Mouse (Mus musculus) limb, embryonic 11.5 days (tissue): ENCODE results near the gene Adgrv1. TPM values are rescaled to one million over a fixed set of nuclear protein-coding genes. Genes with fewer than 3 reads are reported as not detected.
A peak's percentile ranks its signal among the peaks of the same experiment; 100 is the strongest.

Experiments
- ATAC-seq: fragments of 200-750 bp; cut with Nextera tagmentation; 2 replicates; pipeline ENCODE4 v1.8.0; 2017; ENCODE audit warnings: low read depth; ENCODE audit not compliant: insufficient number of reproducible peaks, low FRiP score, low TSS enrichment
- DNase-seq: peaks from one replicate; pipeline ENCODE4 v3.0.0-alpha.2; 2015; ENCODE audit warnings: low spot score
- H3K27ac ChIP-seq: fragments of 300-500 bp; sonication (generic); replicated peaks from 2 replicates; pipeline ENCODE4 v1.5.1; 2014; ENCODE audit warnings: low read depth, mild to moderate bottlenecking, low read length
- H3K27me3 ChIP-seq: fragments of 300-500 bp; sonication (generic); 2 replicates; pipeline ENCODE4 v1.6.1; 2014; ENCODE audit warnings: mild to moderate bottlenecking, low read length, mixed read lengths; ENCODE audit not compliant: control insufficient read depth, insufficient read depth
- H3K36me3 ChIP-seq: fragments of 300-500 bp; sonication (generic); 2 replicates; pipeline ENCODE4 v1.6.1; 2014; ENCODE audit warnings: mild to moderate bottlenecking, low read length, moderate library complexity, mixed read lengths; ENCODE audit not compliant: control insufficient read depth, insufficient read depth
- H3K4me1 ChIP-seq: fragments of 300-500 bp; sonication (generic); 2 replicates; pipeline ENCODE4 v1.6.1; 2014; ENCODE audit warnings: low read length, mixed read lengths; ENCODE audit not compliant: control insufficient read depth, insufficient read depth
- H3K4me2 ChIP-seq: fragments of 300-500 bp; sonication (generic); 2 replicates; pipeline ENCODE4 v1.6.1; 2014; ENCODE audit warnings: low read depth, mild to moderate bottlenecking, moderate library complexity; ENCODE audit not compliant: severe bottlenecking
- H3K4me3 ChIP-seq: fragments of 300-500 bp; sonication (generic); 2 replicates; pipeline ENCODE4 v1.5.1; 2014; ENCODE audit warnings: low read depth, low read length
- H3K9ac ChIP-seq: fragments of 300-500 bp; sonication (generic); 2 replicates; pipeline ENCODE4 v1.6.1; 2014; ENCODE audit warnings: mild to moderate bottlenecking, low read length
- H3K9me3 ChIP-seq: fragments of 300-500 bp; sonication (generic); 2 replicates; pipeline ENCODE4 v1.6.1; 2016; ENCODE audit warnings: low read length; ENCODE audit not compliant: control insufficient read depth
- WGBS: fragments of 180-500 bp; shearing (Covaris S2); extraction: QIAGEN DNeasy Blood & Tissue Kit; methylation state at CpG from one replicate; pipeline ENCODE4 v1.1.7; 2014; 5-methylcytosine and 5-hydroxymethylcytosine counted together
- polyA plus RNA-seq: library from polyadenylated mRNA; unstranded; fragments of >200 nt; fragmentation: Nextera tagmentation; extraction: Ambion mirVana; gene quantifications from 2 replicates; pipeline ENCODE4 v1.2.1, GENCODE M21; 2014

Adgrv1 gene
- polyA plus RNA-seq, 1 experiment from 2014 or later, result 1.7 TPM

DNA sequence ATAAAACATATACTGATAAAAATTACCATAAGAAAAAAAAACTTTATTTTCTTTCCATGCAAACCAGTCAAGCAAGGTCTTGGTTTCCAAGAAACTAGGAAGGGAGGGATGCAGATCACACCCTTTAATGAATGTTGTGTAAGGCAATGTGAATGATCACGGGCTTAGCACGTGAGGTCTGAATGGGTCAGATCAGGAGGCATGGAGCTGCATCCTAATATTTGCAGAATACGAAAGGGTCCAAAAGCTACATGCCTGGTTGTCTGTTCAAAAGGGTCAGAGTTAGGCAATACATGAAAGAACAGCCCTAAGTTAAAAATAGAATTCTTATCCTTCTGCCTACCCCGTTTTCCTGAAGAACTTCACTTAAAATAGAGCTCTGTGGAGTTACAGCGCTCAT lies 303.2 kb downstream of the Adgrv1 start:
- H3K4me3 ChIP-seq, result no peak overlapping the region
- H3K9me3 ChIP-seq, result no peaks in the 10 kb centered on the region
- H3K9ac ChIP-seq, result no peak overlapping the region
- H3K27ac ChIP-seq, result no peak overlapping the region
- H3K27me3 ChIP-seq, result no peaks in the 10 kb centered on the region
- WGBS, result 91% methylated on average over 5 of the region's 5 CpGs
- H3K4me2 ChIP-seq, result no peak overlapping the region
- DNase-seq (no peak), ATAC-seq (no peak)
- H3K36me3 ChIP-seq, result no peaks in the 10 kb centered on the region
- H3K4me1 ChIP-seq, result no peaks in the 10 kb centered on the region

DNA sequence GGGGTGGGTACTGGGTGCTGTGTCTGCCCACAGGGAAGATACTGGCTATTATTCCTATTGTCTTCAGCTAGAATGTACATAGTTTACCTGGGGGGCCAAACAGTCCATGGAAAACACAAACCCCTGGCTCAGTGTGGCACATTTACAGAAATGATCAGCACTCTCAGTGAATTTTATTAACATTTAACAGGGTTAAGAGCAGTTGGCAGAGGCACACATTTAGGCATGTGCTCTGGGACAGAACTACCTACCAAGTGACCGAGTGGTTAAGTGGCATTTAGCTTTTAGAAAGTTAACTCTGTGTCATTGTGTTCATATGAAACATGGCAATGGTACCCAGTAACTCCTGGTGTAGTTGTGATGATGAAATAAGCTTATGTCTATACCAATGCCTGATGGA lies 304.8 kb downstream of the Adgrv1 start:
- H3K4me1 ChIP-seq, result no peaks in the 10 kb centered on the region
- no peak for DNase-seq
- H3K4me3 ChIP-seq, result no peak overlapping the region
- H3K4me2 ChIP-seq, result no peak overlapping the region
- H3K9me3 ChIP-seq, result no peaks in the 10 kb centered on the region
- no peak overlapping the region for H3K27ac ChIP-seq
- no peaks in the 10 kb centered on the region for H3K36me3 ChIP-seq
- H3K27me3 ChIP-seq, result no peaks in the 10 kb centered on the region
- H3K9ac ChIP-seq, result no peak overlapping the region
- no peak for ATAC-seq
- 69% methylated on average over 1 of the region's 1 CpGs for whole genome bisulfite sequencing

DNA sequence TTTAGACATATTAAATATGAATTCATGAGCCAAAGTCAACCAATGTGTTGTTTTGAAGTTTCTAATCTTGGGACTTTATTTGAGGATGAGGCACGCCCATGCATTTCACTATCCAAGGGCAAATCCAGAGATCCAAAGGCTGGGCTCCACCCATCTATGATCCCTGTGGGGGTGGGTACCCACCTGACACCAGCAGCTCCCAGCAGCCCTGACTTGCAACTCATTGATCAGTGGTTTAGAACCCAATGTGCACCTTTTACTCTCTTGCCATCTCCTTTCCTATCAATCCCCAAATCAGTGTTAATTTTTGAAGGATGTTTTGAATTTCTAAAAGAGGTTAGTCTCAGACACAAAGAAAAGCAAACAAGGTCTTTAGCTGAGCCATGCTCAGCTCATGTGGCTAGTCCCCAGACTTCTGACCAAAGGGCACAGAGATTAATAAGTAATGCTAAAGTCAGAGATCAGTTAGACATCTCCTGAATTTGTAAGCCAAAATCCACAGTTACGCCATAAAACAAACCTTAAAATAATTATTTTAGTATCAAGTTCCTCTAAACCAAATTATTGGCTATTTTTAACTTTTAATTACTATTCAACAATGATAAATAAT lies 307.2 kb downstream of the Adgrv1 start:
- WGBS, result 87% methylated on average over 2 of the region's 2 CpGs
- Histone ChIP-seq H3K4me3 (no peak overlapping the region), H3K4me1 (no peaks in the 10 kb centered on the region), H3K9ac (no peak overlapping the region), H3K27ac (no peak overlapping the region), H3K4me2 (no peak overlapping the region), H3K27me3 (no peaks in the 10 kb centered on the region), H3K9me3 (no peaks in the 10 kb centered on the region), H3K36me3 (no peaks in the 10 kb centered on the region)
- DNase-seq (no peak), ATAC-seq (no peak)

DNA sequence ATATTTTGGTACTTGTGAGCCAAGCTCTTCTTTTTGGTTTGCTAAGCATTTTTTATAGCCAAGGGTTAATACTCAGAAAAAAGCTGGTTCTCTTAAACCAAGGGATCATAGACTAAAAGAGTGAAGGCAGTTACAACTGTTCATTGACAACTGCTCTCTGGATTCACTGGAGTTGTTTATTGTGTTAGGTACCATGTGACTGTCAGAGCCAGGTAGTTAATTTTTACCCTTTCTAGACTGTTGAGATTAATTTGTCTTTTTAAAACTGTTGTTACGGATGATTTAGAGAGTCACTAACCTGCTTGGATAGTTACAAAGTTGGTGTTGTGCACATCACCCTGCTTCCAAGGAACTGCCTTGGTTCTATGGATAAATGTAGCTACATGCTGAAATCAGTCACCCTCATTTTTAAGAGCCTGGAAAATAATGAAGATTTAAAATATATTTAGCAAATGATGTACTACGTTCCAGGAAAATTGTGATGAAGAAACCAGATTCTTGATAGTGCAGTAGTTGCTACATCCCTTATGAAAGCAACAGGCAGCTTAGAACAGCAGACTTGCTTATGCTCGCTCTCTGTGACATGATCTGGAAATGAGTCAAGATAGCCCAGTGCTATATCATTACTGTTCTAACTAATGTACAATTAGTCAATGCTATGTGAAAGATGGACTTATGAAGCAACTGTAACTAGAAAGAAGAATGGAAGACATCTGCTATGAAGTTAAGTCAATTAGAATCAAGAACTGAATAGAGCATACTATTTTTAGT lies 309.2 kb downstream of the Adgrv1 start:
- Histone ChIP-seq H3K9me3 (no peaks in the 10 kb centered on the region), H3K9ac (no peak overlapping the region), H3K36me3 (no peaks in the 10 kb centered on the region), H3K27ac (no peak overlapping the region), H3K4me3 (no peak overlapping the region), H3K4me2 (no peak overlapping the region), H3K27me3 (no peaks in the 10 kb centered on the region), H3K4me1 (no peaks in the 10 kb centered on the region)
- DNase-seq, result no peak
- ATAC-seq, result no peak
- WGBS, result 88% methylated on average over 3 of the region's 3 CpGs

DNA sequence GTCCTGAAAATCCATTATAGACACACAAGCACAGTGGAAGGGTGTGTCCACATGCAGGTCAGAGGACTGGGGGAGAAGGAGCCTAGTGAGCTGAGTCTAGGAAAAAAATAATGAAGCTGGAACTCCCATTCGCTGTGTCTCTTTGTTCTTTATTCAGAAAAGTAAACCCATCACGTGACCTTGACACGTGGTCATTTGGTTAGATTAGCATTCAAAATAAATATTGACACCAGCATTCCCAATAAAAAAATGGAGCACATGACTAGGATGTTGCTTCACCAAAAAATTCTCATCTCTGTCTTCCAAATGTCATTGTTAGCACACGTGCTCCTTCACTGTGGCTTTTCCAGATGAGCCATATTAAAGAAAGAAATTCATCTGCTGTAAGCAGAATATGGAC lies 316.4 kb downstream of the Adgrv1 start:
- Histone ChIP-seq H3K4me2 (no peak overlapping the region), H3K27me3 (no peaks in the 10 kb centered on the region), H3K4me3 (no peak overlapping the region), H3K36me3 (no peaks in the 10 kb centered on the region), H3K4me1 (no peaks in the 10 kb centered on the region), H3K9ac (no peak overlapping the region), H3K27ac (no peak overlapping the region), H3K9me3 (no peaks in the 10 kb centered on the region)
- no peak for ATAC-seq
- DNase-seq, result no peak
- 89% methylated on average over 4 of the region's 4 CpGs for WGBS

DNA sequence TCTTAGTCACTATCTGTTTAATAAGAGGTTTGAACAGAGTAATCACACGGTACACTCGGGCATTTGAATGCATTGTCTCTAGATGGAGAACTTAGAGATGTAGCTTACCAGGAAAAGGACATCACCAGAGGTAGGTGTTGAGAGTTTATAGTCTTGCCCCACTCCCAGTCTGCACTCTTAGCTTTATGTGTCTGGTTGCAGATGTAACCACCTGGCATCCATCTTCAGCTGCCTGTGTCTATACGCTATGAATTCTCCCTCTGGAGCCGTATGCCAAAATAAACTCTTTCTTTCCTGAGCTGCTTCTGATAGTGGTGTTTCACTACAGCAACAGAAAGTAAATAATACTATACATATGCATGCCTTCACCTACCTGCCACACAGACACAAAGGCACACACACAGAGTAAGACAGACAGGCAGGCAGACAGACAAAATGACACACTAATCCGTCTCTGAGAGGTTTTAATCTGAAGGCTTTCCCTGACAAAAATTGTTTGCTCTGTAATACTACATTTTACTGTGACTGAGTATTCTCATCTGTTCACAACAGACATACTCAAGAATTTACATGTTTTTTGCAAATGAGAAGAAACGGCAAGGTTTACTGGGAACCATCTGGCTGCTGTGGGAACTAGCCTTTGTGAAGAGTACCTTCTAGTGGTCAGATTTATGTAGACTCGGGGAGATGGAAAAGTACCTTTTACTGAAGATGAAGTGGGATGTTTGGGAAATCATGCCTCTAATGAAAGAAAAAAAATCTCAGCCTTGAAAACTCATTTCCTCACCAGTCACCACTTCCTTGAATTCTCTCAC lies 318.4 kb downstream of the Adgrv1 start:
- peak; percentile 58; the same call in 1 of the 2 replicates for ATAC-seq
- Histone ChIP-seq H3K4me1 (no peaks in the 10 kb centered on the region), H3K4me2 (no peak overlapping the region), H3K9me3 (no peaks in the 10 kb centered on the region), H3K4me3 (no peak overlapping the region), H3K9ac (no peak overlapping the region), H3K27ac (0 out of 2 replicates have a peak overlapping the region, but pooled peaks have one; percentile 4), H3K27me3 (no peaks in the 10 kb centered on the region), H3K36me3 (no peaks in the 10 kb centered on the region)
- 60% methylated on average over 7 of the region's 7 CpGs for WGBS
- no peak for DNase-seq

DNA sequence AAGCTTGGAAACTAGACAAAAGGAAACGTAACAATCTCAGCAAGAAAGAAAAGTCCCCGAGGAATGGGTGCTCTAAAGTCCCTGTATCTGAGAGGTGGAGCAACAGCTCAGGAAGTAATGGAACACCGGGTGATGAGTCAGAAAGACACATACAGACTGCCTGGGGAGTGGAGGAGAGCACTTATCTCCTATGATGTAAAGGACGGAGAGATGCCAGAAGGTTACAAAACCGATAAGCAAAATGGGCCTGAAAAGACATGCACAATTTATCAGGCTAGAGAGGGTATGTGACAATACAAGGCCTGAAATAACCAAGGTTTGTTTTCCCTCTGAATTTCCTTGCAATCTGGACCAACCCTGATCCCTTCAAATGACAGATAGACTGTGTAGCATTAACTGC lies 320.8 kb downstream of the Adgrv1 start:
- H3K36me3 ChIP-seq, result no peaks in the 10 kb centered on the region
- DNase-seq (no peak), ATAC-seq (no peak)
- no peak overlapping the region for H3K9ac ChIP-seq
- H3K4me2 ChIP-seq, result no peak overlapping the region
- H3K27me3 ChIP-seq, result no peaks in the 10 kb centered on the region
- H3K9me3 ChIP-seq, result no peaks in the 10 kb centered on the region
- no peaks in the 10 kb centered on the region for H3K4me1 ChIP-seq
- whole genome bisulfite sequencing, result 81% methylated on average over 5 of the region's 5 CpGs
- no peak overlapping the region for H3K4me3 ChIP-seq
- H3K27ac ChIP-seq, result no peak overlapping the region

DNA sequence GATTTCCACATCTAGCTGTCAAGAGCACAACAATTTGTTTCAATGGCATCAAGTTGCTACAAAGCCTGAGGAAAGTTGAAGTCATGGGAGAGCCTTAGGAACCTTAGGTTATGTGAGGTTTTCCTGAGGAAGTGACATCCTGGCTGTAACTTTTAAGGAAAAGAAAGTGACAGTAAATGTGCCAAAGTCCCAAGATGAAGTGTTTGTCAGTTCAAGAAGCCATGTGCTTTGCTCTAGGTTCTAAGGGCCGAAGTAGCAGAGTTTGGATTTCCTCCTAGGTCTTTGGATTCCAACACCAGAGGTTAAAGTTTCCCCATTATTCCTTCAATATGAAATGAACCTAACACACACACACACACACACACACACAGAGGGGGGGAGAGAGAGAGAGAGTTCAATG lies 332.1 kb downstream of the Adgrv1 start:
- Histone ChIP-seq H3K27me3 (no peaks in the 10 kb centered on the region), H3K27ac (no peak overlapping the region)

More for the DNA sequence above, 332.1 kb downstream of the Adgrv1 start:
- Histone ChIP-seq H3K9ac (no peak overlapping the region), H3K9me3 (no peaks in the 10 kb centered on the region), H3K36me3 (no peaks in the 10 kb centered on the region), H3K4me3 (no peak overlapping the region), H3K4me1 (no peaks in the 10 kb centered on the region), H3K4me2 (no peak overlapping the region)
- WGBS, result 86% methylated on average over 1 of the region's 1 CpGs
- no peak for ATAC-seq
- no peak for DNase-seq
